Mouse (Mus musculus): Measurements from ENCODE around the gene Tfcp2. TPM values are rescaled to one million over a fixed set of nuclear protein-coding genes. Genes with fewer than 3 reads are reported as not detected.

Gene Tfcp2
- polyA plus RNA-seq, 2 experiments: 23.2 to 30.5 TPM

DNA sequence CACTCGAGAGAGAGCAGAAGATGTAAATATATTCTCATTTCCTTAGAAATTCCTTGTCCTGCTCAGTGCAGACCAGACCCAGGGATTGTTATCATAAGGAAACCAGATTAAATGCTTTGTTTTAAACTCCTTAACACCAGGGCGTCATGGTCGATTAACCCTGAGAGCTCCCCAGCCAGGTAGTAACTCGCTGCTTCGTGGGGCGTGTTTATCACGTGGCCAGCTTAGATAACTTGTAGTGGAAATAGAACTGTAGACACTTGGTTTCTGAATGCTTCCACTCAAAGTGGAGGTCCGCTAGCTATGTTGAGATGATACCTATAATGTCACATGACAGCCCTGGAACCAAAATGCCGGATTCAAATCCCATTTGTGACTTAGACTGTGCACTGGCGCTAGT, 81.8 kb downstream of the Tfcp2 start:
- DNase-seq (ENCODE audit: low spot score) (no peak), ATAC-seq (ENCODE audit: low FRiP score, low read depth) (no peak)
- Histone ChIP-seq H3K9me3 (ENCODE audit: control insufficient read depth, low read length) (no peaks in the 10 kb centered on the region), H3K4me2 (replicated peaks; ENCODE audit: low read depth, low read length, severe bottlenecking) (peak overlapping the region; percentile 81), H3K4me3 (replicated peaks; ENCODE audit: low read length) (peak overlapping the region; percentile 82), H3K9ac (ENCODE audit: low read depth, low read length, severe bottlenecking) (0 out of 2 replicates have a peak overlapping the region, but pooled peaks have one; percentile 66), H3K27ac (replicated peaks; ENCODE audit: low read depth, low read length) (no peak overlapping the region), H3K4me1 (ENCODE audit: control insufficient read depth, insufficient read depth, low read length) (peaks cover 17% of the 10 kb centered on the region), H3K36me3 (ENCODE audit: control insufficient read depth, insufficient read depth, low read length) (peaks cover 17% of the 10 kb centered on the region), H3K27me3 (ENCODE audit: control insufficient read depth, insufficient read depth, low read length) (no peaks in the 10 kb centered on the region)
- no peak for TF ChIP-seq POLR2A (IDR thresholded peaks at IDR 0.05; ENCODE audit: borderline replicate concordance, extremely low read depth, insufficient read depth, insufficient read length)
- 72% methylated on average over 10 of the region's 10 CpGs for WGBS

GRCm38 (mm10) chr15:100469189-100469545, 82.6 kb downstream of the Tfcp2 start:
- DNase-seq (ENCODE audit: low spot score) (no peak), ATAC-seq (ENCODE audit: low FRiP score, low read depth) (0 out of 2 replicates have a peak, but pooled peaks have one; percentile 10)
- peaks cover 17% of the 10 kb centered on the region for H3K4me1 ChIP-seq (ENCODE audit: control insufficient read depth, insufficient read depth, low read length)
- peaks cover 10% of the 10 kb centered on the region for H3K36me3 ChIP-seq (ENCODE audit: control insufficient read depth, insufficient read depth, low read length)
- no peaks in the 10 kb centered on the region for H3K9me3 ChIP-seq (ENCODE audit: control insufficient read depth, low read length)
- peak overlapping the region; percentile 82 for H3K4me3 ChIP-seq (replicated peaks; ENCODE audit: low read length)
- H3K4me2 ChIP-seq (replicated peaks; ENCODE audit: low read depth, low read length, severe bottlenecking): peak overlapping the region; percentile 81
- no peak overlapping the region for H3K27ac ChIP-seq (replicated peaks; ENCODE audit: low read depth, low read length)
- H3K27me3 ChIP-seq (ENCODE audit: control insufficient read depth, insufficient read depth, low read length): no peaks in the 10 kb centered on the region
- WGBS: 2% methylated on average over 19 of the region's 19 CpGs
- H3K9ac ChIP-seq (ENCODE audit: low read depth, low read length, severe bottlenecking): peak overlapping the region; percentile 66
- no peak for TF ChIP-seq POLR2A (IDR thresholded peaks at IDR 0.05; ENCODE audit: borderline replicate concordance, extremely low read depth, insufficient read depth, insufficient read length)

DNA sequence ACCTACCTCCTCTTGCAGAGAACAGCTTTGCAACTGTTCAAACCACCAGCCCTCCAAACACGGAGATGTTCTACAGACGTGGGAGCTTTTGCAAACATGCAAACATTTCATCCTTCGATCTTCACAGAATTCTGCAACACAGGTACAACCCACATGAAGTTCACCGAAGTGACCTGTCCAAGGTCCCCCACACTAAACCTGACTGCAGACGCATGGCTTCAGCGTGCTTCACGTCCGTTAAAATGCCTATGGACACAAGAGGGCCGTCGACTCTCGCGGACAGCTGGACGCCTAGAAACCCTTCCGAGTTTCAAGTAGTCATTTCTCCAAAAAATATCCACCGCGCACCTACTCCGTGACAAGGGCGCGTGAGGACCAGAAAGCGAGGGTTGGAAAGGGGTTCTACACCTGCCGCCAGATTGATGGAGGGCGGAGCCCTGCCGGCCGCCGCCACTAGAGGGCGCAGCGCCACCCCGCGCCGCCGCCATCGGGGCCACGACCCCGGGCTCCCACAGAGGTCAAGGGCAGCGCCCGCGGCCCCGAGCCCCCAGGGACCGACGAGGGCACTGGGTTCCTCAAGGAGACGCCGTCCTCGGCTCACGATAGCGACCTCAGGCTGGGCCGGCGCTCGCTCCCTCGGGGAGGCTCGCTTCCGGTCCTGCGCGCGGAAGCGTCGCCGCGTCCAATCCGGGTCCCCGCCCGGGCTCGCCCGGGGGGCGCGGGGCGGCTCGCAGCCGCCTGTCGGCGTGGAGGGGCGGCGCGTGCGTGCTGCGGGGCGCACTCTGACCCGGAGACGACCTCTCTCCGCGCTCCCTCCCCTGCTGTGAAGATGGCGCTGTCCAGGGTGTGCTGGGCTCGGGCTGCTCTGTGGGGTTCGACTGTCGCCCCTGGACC, 83.3 kb downstream of the Tfcp2 start, which contains the start of gene Letmd1:
Letmd1 (plus strand) TSS at position 729 of the 894 bp plus-strand sequence.
- peaks cover 17% of the 10 kb centered on the region for H3K4me1 ChIP-seq (ENCODE audit: control insufficient read depth, insufficient read depth, low read length)
- peak within 1 kb of the TSS; percentile 81 for H3K4me2 ChIP-seq (replicated peaks; ENCODE audit: low read depth, low read length, severe bottlenecking)
- 2% methylated on average over 72 of the region's 84 CpGs for WGBS
- peak; percentile 94 for ATAC-seq (ENCODE audit: low FRiP score, low read depth)
- TF ChIP-seq POLR2A (IDR thresholded peaks at IDR 0.05; ENCODE audit: borderline replicate concordance, extremely low read depth, insufficient read depth, insufficient read length): 0 out of 2 replicates have a peak, but pooled peaks have one; percentile 50
- H3K9ac ChIP-seq (ENCODE audit: low read depth, low read length, severe bottlenecking): peak within 1 kb of the TSS; percentile 66
- H3K27ac ChIP-seq (replicated peaks; ENCODE audit: low read depth, low read length): no peak within 1 kb of the TSS; the same call in 1 of the 2 replicates
- no peaks in the 10 kb centered on the region for H3K27me3 ChIP-seq (ENCODE audit: control insufficient read depth, insufficient read depth, low read length)
- H3K4me3 ChIP-seq (replicated peaks; ENCODE audit: low read length): peak within 1 kb of the TSS; percentile 82
- DNase-seq (ENCODE audit: low spot score): peak; percentile 84
- no peaks in the 10 kb centered on the region for H3K9me3 ChIP-seq (ENCODE audit: control insufficient read depth, low read length)
- peaks cover 7% of the 10 kb centered on the region; the same call in 1 of the 2 replicates for H3K36me3 ChIP-seq (ENCODE audit: control insufficient read depth, insufficient read depth, low read length)

GRCm38 (mm10) chr15:100467738-100468137, 84.1 kb downstream of the Tfcp2 start:
- no peak for TF ChIP-seq POLR2A (IDR thresholded peaks at IDR 0.05; ENCODE audit: borderline replicate concordance, extremely low read depth, insufficient read depth, insufficient read length)
- Histone ChIP-seq H3K36me3 (ENCODE audit: control insufficient read depth, insufficient read depth, low read length) (peaks cover 4% of the 10 kb centered on the region; the same call in 1 of the 2 replicates), H3K9ac (ENCODE audit: low read depth, low read length, severe bottlenecking) (no peak overlapping the region), H3K27me3 (ENCODE audit: control insufficient read depth, insufficient read depth, low read length) (no peaks in the 10 kb centered on the region), H3K4me2 (replicated peaks; ENCODE audit: low read depth, low read length, severe bottlenecking) (peak overlapping the region; percentile 81), H3K9me3 (ENCODE audit: control insufficient read depth, low read length) (no peaks in the 10 kb centered on the region), H3K27ac (replicated peaks; ENCODE audit: low read depth, low read length) (no peak overlapping the region), H3K4me3 (replicated peaks; ENCODE audit: low read length) (no peak overlapping the region; the same call in 1 of the 2 replicates), H3K4me1 (ENCODE audit: control insufficient read depth, insufficient read depth, low read length) (peaks cover 17% of the 10 kb centered on the region)
- DNase-seq (ENCODE audit: low spot score) (no peak), ATAC-seq (ENCODE audit: low FRiP score, low read depth) (no peak)
- WGBS: 44% methylated on average over 7 of the region's 8 CpGs

DNA sequence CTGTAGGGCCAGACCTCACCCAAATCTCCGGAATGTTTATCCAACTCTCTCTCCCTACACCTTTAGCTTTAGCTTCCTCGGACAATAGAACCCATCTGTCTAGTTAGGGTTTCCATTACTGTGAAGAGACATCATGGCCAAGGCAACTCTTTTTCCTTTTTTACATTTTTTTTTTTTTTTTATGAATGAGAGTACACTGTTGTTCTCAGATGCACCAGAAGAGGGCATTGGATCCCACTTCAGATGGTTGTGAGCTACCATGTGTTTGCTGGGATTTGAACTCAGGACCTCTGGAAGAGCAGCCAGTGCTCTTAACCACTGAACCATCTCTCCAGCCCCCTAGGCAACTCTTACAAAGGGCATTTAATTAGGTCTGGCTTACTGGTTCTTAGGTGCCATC, 86.4 kb downstream of the Tfcp2 start:
- no peaks in the 10 kb centered on the region for H3K9me3 ChIP-seq (ENCODE audit: control insufficient read depth, low read length)
- 76% methylated on average over 2 of the region's 2 CpGs for WGBS
- TF ChIP-seq POLR2A (IDR thresholded peaks at IDR 0.05; ENCODE audit: borderline replicate concordance, extremely low read depth, insufficient read depth, insufficient read length): no peak
- H3K4me1 ChIP-seq (ENCODE audit: control insufficient read depth, insufficient read depth, low read length): peaks cover 17% of the 10 kb centered on the region
- H3K27me3 ChIP-seq (ENCODE audit: control insufficient read depth, insufficient read depth, low read length): no peaks in the 10 kb centered on the region
- no peaks in the 10 kb centered on the region for H3K36me3 ChIP-seq (ENCODE audit: control insufficient read depth, insufficient read depth, low read length)
- no peak overlapping the region for H3K27ac ChIP-seq (replicated peaks; ENCODE audit: low read depth, low read length)
- ATAC-seq (ENCODE audit: low FRiP score, low read depth) (no peak), DNase-seq (ENCODE audit: low spot score) (no peak)
- no peak overlapping the region for H3K4me2 ChIP-seq (replicated peaks; ENCODE audit: low read depth, low read length, severe bottlenecking)
- H3K9ac ChIP-seq (ENCODE audit: low read depth, low read length, severe bottlenecking): no peak overlapping the region
- no peak overlapping the region for H3K4me3 ChIP-seq (replicated peaks; ENCODE audit: low read length)
